Mouse (Mus musculus) ovary, postnatal 14 days (tissue): ENCODE results near the gene Armc2.
A peak's percentile ranks its signal among the peaks of the same experiment; 100 is the strongest.

Experiments used
- DNase-seq: peaks from one replicate; pipeline ENCODE4 v3.0.0; 2022; ENCODE audit warnings: low spot score

Gene Armc2

DNA sequence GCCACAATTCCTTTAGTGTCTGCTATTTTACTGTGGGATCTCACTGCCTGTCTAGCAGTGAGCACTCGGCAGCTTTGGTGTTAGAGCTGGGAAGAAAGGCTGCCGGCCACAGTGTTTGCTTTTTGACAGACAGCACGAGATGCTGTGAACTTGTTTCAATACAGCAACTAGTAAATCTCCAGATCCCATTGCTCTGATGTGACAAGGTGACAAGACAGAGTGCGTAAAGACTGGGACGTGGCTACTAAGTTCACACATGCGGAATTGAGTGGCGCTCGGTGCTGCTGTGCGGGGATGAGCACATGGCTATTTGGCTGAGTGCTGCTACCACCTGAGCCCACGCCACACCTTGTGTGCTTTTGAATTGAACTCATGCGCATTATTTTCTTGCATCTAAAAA lies 110.8 kb downstream of the Armc2 start:
- no peak for DNase-seq

DNA sequence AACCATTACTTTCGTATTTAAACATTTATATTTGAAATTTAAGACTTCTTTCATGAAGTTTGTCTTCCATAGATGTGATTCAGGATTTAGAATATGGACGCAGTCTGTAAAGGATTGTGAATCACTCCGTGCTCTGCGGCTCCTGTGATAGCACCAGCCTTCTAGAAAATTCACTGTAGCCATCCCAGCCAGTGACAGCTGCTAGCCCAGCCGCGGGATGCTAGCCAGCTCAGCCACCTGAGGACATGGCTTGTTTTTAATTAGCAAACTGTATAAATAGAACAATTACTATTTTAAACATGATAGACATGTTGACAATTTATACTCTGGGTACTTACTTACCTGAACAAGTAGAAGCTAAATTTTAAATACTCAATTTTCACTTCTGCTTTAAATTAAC lies 116.4 kb downstream of the Armc2 start:
- DNase-seq, result no peak

- no peak for DNase-seq
Measured at GRCm38 (mm10) chr10:41901456-41901855, 116.8 kb downstream of the Armc2 start.

- no peak for DNase-seq
Measured at GRCm38 (mm10) chr10:41896865-41897264, 121.4 kb downstream of the Armc2 start.

DNA sequence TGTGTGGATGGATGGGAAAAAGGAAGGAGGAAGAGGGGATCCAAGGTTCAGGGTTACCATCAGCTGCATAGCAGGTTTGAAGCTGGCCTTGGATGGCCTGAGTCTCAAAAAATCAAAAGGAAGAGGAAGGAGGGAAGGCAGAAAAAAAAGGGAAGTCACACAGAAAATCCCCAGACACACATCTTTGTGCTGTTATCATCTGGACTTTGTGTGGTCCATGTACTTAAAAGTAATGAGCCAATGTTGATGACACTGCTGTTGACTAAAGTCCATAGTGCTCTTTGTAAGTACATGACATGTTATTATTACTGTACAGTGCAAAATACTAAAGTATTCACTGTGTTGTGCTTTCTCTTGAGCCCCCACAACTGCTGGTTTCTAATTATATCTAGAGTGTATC lies 121.8 kb downstream of the Armc2 start:
- no peak for DNase-seq

GRCm38 (mm10) chr10:41893433-41894411 lies 124.5 kb downstream of the Armc2 start:
- DNase-seq, result peak; percentile 26

DNA sequence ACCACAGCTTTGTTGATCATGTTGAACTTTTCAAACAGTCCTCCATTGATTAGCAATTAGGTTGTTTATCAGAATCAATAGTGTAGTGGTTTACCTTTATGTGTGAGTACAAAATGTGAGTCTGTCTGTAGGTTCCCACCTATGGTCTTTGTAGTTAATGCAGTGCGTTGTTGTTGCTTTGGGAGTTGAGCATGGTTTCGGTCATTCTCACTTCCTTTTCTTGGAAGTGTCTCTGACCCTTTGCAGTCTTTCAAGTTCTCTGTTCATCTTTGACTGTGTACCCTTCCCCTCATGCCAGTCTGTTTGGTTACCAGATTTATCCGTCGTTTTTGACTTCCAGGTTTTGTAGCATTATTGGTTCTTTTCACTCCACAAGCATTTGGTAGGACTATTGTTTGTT lies 126.9 kb downstream of the Armc2 start:
- no peak for DNase-seq

- no peak for DNase-seq
Measured at GRCm38 (mm10) chr10:41890537-41890936, 127.7 kb downstream of the Armc2 start.

GRCm38 (mm10) chr10:41889566-41889965 lies 128.7 kb downstream of the Armc2 start:
- no peak for DNase-seq

DNA sequence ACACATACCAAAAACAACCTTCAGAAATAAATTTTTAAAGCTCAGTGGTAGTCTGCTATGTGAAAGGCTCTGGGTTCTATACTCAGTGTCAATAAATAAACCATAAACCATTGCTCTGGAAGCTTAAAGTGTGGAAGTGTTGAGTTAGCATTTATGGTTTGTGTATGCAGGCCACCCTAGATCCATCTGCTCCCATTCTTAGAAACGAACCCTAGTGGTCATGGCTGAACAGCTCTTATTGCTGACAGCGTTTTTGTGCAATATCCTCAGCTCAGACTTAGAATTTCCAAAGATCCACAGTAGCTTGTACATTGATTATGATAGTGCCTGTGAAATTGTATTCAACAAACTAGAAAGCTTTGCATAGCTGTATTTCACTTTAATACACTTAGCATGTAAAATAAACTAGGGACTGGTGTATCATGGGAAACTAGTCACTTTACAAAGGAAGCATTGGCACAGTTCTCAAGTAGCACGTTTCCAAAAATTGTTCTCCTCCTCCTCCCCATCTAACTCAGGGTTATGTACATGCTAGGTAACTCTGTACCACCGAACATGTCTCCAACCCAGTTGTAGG lies 129.8 kb downstream of the Armc2 start:
- DNase-seq, result no peak

- DNase-seq, result peak; percentile 88
Measured at GRCm38 (mm10) chr10:41887080-41887821, 131.0 kb downstream of the Armc2 start.

DNA sequence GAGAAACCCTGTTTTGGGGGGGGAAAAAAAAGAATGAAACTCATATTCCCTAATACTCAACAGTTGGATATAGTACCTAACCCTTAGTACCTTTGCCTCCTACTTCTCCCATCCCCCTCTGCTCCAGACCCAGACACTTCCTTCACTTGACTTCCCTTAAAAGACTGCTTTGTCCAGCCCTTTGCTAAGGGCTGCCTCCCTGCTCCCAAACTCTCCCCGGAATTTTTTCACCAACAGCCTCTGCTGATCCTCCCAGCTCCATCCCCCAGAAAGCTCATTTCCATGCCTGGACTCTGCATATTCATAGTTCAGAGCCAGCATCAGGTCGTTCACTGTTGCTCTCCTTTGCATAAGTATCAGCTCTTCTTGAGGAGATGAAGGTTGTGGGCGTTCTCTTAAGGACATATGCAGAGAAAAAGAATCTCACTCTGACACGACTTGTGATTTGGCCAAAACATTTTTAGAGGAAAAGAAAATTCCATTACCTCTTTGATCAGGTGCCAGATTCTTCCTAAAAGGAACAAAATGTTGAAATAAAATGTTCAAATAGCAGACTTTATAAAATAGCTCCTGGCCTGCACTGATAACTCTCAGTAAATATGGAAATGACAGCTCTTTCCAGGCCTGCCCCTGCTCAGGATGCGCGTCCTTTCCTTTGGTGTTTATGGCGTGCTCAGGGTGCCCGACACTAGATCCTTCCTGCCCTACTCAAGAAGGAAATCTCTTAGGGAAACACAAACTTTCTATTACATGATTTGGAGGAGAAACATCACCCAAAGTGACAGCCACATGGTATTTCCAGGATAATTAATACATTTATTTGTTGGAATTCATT lies 134.3 kb downstream of the Armc2 start:
- no peak for DNase-seq

DNA sequence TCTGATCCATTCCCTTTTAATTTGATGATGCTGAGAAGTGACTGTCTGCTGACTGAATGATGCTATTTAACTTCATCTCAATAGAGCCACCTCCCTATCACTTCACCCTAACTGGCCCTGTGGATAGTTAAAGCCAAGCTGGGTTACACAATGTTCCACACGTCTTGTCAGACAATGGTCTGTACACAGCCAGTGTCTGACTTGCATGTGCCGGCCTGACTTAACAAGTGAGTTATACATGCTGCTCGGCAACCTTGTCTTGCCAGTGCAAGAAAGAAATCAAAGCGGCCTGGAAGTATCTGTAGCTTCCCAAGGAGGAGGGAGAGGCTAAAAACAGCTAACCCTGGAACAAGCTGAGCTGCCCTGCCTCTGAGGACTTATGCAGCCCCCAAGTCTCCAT lies 136.8 kb downstream of the Armc2 start:
- no peak for DNase-seq

- no peak for DNase-seq
Measured at GRCm38 (mm10) chr10:41880777-41881176, 137.5 kb downstream of the Armc2 start.

- DNase-seq, result no peak
Measured at GRCm38 (mm10) chr10:41880206-41880605, 138.0 kb downstream of the Armc2 start.

DNA sequence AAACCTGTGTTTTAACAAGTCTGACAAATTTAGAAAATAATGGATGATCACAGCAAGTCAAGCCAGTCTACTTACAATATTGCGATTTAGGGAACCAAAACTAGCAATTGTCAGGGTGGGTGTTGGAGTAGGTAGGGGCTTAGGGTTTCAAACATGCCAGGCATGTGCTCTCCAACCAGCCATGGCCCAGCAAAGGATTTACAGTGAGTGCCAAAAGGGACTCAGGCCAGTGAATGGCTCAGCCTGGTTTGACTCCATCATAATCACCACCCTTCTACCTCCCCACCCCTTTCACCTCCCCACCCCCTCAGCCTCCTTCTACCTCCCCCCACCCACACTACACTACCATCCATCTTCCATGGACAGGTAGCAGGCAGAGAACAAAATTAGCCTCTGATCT lies 138.6 kb downstream of the Armc2 start:
- DNase-seq, result no peak

DNA sequence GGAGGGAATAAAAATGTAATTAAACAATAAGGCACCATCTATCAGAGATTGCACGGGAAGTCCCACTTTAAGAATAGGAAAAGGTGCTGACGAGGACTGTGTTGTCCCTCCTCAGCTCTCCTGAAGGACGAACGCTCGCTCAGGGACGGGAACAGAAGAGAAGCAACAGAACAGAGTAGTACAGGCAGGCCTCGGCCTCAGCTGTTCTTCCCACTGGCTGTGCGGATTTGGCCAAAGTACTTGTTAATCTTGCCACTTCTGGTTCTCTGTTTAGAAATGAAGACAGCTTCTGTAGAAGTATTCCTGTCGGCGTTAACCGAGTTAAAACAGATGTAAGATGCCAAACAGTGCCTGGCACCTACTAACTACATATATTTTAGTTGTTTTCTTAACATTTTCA lies 139.9 kb downstream of the Armc2 start:
- DNase-seq, result no peak

GRCm38 (mm10) chr10:41875624-41876023 lies 142.6 kb downstream of the Armc2 start:
- no peak for DNase-seq

GRCm38 (mm10) chr10:41871564-41871963 lies 146.7 kb downstream of the Armc2 start:
- DNase-seq, result no peak

DNA sequence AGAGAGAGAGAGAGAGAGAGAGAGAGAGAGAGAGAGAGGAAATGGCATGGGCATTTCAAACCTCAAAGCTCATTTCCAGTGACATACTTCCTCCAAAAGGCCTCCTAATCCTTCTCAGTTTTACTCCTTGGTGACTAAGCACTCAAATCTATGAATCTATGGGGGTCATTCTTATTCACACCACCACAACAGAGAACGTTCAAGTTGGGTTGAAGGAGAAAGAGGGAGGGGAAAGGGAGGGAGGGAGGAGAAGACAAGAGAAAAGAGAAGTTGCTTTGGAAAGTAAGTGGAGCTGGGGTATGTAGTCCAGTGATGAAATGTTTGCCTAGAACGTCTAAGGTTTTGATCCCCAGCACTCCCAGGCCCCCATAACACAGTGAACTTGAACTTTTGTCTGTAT lies 148.1 kb downstream of the Armc2 start:
- no peak for DNase-seq

GRCm38 (mm10) chr10:41867956-41868355 lies 150.3 kb downstream of the Armc2 start:
- DNase-seq, result no peak

DNA sequence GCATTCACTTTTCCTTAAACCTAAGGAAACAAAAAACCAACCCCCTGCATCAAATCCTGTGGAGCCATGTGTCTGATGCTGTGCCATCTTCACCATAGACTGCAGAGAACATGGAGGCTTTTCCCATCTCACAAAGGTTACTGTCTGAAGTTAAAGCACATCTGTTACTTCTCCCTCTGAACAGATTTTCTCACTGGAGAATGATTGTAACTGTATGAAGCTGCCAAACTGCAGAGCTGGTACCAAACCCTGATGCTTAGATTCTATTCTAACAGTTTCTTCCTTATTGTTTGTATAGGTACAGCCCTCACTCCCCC lies 151.4 kb downstream of the Armc2 start:
- DNase-seq, result no peak
